Mouse (Mus musculus) Patski (cell line): Measurements from ENCODE around the gene Pitx3. TPM values are rescaled to one million over a fixed set of nuclear protein-coding genes. Genes with fewer than 3 reads are reported as not detected.
A peak's percentile ranks its signal among the peaks of the same experiment; 100 is the strongest.

Source experiments
- ATAC-seq: fragments of 100-300 bp; one replicate; pipeline ENCODE4 v1.8.0; 2021
- CTCF ChIA-PET: fragments of 350-600 bp; sonication (Branson Sonifier 250); formaldehyde crosslinking; loops from one replicate; lab custom pipeline; 2022; ENCODE audit warnings: inconsistent platforms; lab: Charles Lee
- POLR2A ChIA-PET: fragments of 350-600 bp; sonication (Branson Sonifier 250); formaldehyde crosslinking; loops from one replicate; lab custom pipeline; 2022; ENCODE audit warnings: antibody characterized with exemption, inconsistent platforms; lab: Charles Lee
- DNase-seq: peaks from one replicate; pipeline ENCODE4 v3.0.0-alpha.2; 2011; ENCODE audit warnings: low read depth, low spot score
- H3K27me3 ChIP-seq: fragments of 371-371 bp; one replicate; pipeline ENCODE4 v1.5.1; 2021
- CTCF ChIP-seq: fragments of 100-300 bp; IDR thresholded peaks from one replicate; pipeline ENCODE4 v1.5.1; 2021
- in situ Hi-C: fragments of 300-500 bp; cut with MboI; formaldehyde crosslinking; loops from 3 replicates; pipeline ENCODE4 v1.11.1; 2018; ENCODE audit warnings: low pct_unique_long_range_greater_than_20kb, mixed read lengths
- polyA plus RNA-seq: library from polyadenylated mRNA; unstranded; gene quantifications from one replicate; pipeline ENCODE4 v1.2.3, GENCODE M21; 2021

Pitx3 gene
- polyA plus RNA-seq, 1 experiment from 2014 or later = not detected

DNA sequence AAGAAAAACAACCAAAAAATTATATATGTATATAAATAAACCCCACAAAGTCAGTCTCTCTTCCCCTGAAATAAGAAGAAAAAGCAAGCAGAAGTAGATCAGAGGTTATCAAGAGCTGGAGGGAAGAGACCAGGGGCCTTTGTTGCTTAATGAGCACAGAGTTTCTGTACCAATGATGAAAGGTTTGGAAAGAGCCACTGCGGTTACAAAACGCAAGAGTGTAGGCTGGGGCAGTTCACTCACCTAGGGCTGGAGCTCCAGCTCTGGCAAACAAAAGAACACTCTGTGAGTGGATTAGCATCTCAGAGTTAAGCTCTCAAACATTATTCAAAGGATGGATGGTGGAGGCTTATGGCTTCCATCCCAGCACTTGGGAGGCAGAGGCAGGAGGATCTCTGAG, 37.9 kb downstream of the Pitx3 start:
- no peak for TF ChIP-seq CTCF
- ChIA-PET POLR2A (no interaction called here), CTCF (no interaction called here)
- H3K27me3 ChIP-seq = peaks cover 47% of the 10 kb centered on the region
- no peak for ATAC-seq
- in situ Hi-C loops = no loop called here
- DNase-seq = no peak

DNA sequence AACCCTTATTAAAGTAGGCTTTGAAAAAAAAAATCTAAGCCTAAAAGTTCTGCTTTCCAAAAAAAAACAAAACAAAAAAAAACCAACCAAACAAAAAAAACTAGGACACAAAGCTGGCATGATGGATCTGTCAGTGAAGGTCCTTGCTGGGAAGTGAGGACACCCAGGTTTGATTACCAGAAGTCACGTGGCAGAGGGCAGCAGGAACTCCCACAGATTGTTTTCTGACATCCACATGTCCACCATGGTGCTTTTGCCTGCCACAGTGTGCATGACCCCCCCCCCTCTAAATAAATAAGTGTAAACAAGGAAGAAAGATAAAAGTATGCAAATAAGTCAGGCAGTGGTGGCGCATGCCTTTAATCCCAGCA, 44.0 kb downstream of the Pitx3 start:
- CTCF ChIA-PET = no interaction called here
- no peak for ATAC-seq

DNA sequence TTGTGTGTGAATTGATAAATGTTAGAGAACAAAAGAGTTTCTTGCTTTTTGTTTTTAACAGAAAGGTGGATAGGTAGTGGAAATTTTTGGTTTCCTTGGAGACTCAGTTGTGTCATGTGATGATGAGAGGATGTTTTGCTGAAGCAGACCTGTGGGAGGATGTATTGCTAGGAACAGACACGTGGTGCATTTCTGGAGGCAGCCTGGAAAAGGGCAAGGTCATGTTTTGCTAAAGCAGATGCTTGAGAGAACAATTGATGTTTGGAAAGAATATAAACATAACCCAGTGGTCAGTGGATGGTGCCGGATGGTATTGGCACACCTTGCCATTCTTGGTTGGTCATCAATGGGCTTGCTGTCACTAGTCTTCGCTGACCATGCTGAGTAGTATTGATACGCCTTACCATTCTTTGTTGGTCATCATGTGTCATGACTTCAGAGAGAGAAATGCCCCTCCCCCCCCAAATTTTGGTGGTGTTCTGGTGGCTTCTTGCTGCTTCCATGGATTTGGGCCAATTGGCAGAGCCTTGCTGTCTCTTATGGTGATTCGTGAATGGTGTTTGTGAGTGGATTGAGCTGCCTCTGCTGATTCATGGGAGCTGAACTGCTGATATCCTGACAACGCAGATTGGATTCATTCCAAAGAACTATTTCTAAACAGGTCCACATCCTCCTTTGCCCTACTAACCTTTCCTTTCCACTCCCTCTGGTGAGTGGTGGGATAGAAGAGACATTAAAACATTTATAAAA, 44.5 kb downstream of the Pitx3 start:
- DNase-seq (no peak), ATAC-seq (no peak)
- in situ Hi-C loops = no loop called here
- POLR2A ChIA-PET = no interaction called here
- CTCF ChIA-PET = no interaction called here
- TF ChIP-seq CTCF = no peak
- peaks cover 60% of the 10 kb centered on the region for H3K27me3 ChIP-seq

More for the DNA sequence above, 44.0 kb downstream of the Pitx3 start:
- no peak for DNase-seq
- H3K27me3 ChIP-seq = peaks cover 55% of the 10 kb centered on the region
- no peak for TF ChIP-seq CTCF
- POLR2A ChIA-PET = no interaction called here
- in situ Hi-C loops = no loop called here

DNA sequence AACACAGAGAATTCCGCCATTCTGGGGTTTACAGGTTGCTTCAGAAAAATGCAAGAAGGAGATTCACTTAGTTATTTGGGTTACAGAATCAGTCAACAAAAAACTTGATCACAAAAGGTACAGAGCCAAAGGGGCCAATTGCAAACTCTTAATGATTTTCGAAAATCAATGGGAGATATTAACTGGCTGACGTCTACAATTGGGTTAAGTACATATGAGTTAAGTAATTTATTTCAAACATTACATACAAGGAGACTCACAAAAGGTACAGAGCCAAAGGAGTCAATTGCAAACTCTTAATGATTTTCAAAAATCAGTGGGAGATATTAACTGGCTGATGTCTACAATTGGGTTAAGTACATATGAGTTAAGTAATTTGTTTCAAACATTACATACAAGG, 48.6 kb downstream of the Pitx3 start:
- POLR2A ChIA-PET = no interaction called here
- DNase-seq (no peak), ATAC-seq (no peak)
- in situ Hi-C loops = no loop called here
- H3K27me3 ChIP-seq = peaks cover 55% of the 10 kb centered on the region
- CTCF ChIA-PET = interaction anchor here (1.5 kb wide), 1 partner anchor 36 kb away, joined by 4 read pairs; no protein-coding TSS in a partner anchor
- no peak for TF ChIP-seq CTCF

DNA sequence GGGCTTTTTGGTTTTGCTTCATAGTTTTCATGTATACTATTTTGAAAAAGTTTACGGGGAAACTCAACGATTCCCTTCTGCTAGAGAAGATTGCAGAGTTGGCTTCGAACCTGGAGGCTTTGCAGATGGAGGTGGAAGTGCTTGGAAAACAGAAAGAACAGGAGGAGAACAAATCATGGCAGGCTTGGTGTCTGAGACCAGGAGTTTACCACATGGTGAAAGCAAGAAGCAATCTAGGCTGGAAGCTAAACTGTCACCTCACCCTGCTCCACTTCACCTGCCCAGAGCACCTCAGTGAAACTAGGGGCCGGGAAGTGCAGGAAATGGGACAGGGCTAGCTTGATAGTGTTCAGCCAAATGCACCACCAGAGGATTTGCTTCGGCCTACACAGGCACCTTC, 51.7 kb downstream of the Pitx3 start:
- POLR2A ChIA-PET = no interaction called here
- TF ChIP-seq CTCF = no peak
- CTCF ChIA-PET = interaction anchor here (1.5 kb wide), 2 partner anchors 11 to 50 kb away, joined by 3 to 7 read pairs; no protein-coding TSS in a partner anchor
- peaks cover 58% of the 10 kb centered on the region for H3K27me3 ChIP-seq
- DNase-seq (no peak), ATAC-seq (no peak)
- in situ Hi-C loops = no loop called here

DNA sequence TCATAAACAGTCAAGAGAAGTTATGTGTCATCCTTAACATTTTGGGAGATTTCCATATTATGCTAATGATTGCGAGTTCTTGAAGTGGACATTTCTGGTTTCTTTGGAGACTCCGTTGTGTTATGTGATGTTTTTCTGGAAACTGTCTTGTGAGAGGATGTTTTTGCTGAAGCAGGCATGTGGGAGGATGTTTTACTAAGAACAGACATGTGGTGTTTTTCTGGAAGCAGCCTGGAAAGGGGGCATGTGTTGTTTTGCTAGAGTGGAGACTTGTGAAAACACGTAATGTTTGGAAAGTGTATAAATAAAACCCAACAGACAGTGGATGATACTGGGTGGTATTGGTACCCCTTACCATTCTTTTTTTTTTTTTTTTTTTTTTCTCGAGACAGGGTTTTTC, 52.8 kb downstream of the Pitx3 start:
- TF ChIP-seq CTCF = no peak

DNA sequence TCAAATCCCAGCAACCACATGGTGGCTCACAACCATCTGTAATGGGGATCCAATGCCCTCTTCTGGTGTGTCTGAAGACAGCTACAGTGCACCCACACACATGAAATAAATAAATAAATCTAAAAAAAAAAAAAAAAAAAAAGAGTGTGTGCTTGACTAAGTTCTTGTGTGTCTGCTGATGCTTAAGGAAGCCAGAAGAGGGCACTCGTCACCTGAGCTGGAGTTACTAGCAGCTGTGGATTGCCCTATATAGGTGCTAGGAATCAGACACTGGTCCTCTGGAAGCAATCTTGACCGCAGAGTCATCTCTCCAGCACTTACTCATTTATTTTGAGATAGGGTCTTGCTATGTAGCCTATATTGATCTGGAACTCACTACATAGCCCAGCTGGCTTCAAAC, 54.0 kb downstream of the Pitx3 start:
- TF ChIP-seq CTCF = no peak
- DNase-seq (no peak), ATAC-seq (no peak)
- CTCF ChIA-PET = interaction anchor here (1.1 kb wide), 1 partner anchor 14 kb away, joined by 3 read pairs; no protein-coding TSS in a partner anchor
- POLR2A ChIA-PET = no interaction called here
- peaks cover 38% of the 10 kb centered on the region for H3K27me3 ChIP-seq
- in situ Hi-C loops = no loop called here

More for the DNA sequence above, 52.8 kb downstream of the Pitx3 start:
- DNase-seq = no peak
- ChIA-PET CTCF (no interaction called here), POLR2A (no interaction called here)
- in situ Hi-C loops = no loop called here
- H3K27me3 ChIP-seq = peaks cover 48% of the 10 kb centered on the region
- ATAC-seq = no peak

DNA sequence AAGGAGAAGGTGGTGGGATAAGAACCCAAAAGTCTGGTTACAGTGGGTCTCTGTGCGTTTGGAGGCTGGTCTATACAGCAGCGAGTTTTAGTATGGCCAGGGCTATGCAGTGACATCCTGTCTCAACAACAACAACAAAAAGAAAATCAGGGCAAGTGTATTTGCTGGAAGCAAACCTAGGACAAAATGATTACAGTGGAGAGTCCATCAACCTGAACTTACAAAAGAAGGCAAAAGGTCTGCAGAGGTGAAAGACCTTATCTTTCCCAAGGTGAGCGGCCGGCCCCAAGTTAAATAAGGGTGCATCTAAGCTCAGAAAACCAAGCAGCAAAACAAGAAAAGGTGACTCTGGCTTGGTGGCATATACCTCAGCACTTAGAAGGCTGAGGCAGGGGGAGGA, 56.5 kb downstream of the Pitx3 start:
- in situ Hi-C loops = no loop called here
- POLR2A ChIA-PET = no interaction called here
- no peak for ATAC-seq
- H3K27me3 ChIP-seq = peaks cover 14% of the 10 kb centered on the region
- DNase-seq = no peak
- CTCF ChIA-PET = no interaction called here
- no peak for TF ChIP-seq CTCF

DNA sequence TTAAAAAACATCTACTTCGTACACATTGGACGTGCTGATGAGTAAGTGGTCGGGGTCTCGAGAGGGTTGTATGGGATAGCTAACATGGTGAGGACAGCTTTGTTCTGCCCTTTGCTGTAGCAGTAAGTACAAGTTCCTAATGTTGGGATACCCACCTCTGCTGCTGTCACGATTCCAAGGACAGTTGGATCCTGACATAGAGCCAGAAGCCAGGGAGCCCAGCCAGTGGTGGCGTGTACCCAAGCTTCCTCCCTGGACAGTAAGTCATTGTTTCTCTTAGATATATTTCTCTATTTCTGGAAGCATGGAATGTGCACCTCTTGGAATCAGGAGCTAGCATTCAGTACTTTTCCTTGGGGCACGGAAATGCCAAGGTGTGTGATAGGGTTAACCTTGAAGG, 60.3 kb downstream of the Pitx3 start:
- DNase-seq (no peak), ATAC-seq (no peak)
- ChIA-PET CTCF (interaction anchor here (1.0 kb wide), 1 partner anchor 161 kb away, joined by 3 read pairs; no protein-coding TSS in a partner anchor), POLR2A (interaction anchor here (0.7 kb wide), 1 partner anchor 32 kb away, joined by 3 read pairs; no protein-coding TSS in a partner anchor)
- no peak for TF ChIP-seq CTCF
- in situ Hi-C loops = no loop called here
- peaks cover 3% of the 10 kb centered on the region for H3K27me3 ChIP-seq

DNA sequence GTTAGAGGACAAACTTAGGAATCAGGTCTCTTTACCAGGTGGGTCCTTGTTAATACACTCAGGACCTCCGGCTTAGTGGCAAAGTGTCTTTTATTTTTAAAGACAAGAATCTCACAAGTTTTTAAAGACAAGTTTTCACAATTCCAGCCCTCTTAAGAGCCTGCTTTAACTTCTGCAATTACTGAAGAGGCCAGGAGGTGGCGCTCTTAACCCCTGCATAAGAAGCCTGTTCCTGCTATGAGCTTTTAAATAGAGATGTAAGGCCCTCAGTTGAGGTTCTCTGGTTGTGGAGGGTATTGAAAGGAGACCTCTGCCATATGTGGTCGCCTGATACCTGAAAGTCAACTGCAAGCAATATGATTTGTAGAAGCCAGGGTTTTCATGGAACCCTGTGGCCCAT, 61.8 kb downstream of the Pitx3 start:
- no peaks in the 10 kb centered on the region for H3K27me3 ChIP-seq
- peak; percentile 15 for DNase-seq
- POLR2A ChIA-PET = interaction anchor here (0.6 kb wide), 1 partner anchor 256 kb away, joined by 5 read pairs; no protein-coding TSS in a partner anchor
- CTCF ChIA-PET = interaction anchor here (0.7 to 2.3 kb wide), 8 partner anchors 10 to 211 kb away, joined by 3 to 7 read pairs (median 4); partner anchors contain the start of gene Ldb1
- in situ Hi-C loops = no loop called here
- no peak for ATAC-seq
- TF ChIP-seq CTCF = peak; percentile 90

Other genes with a start within 250 kb of the Pitx3 start
- gene Armh3, start 149.8 kb downstream of the Pitx3 start, polyA plus RNA-seq = 18.4 TPM
- gene Hps6, start 144.8 kb downstream of the Pitx3 start, polyA plus RNA-seq = 15.6 TPM
- 33.2 TPM for gene Pprc1, start 103.4 kb downstream of the Pitx3 start, polyA plus RNA-seq
- gene Ldb1, start 103.1 kb downstream of the Pitx3 start, polyA plus RNA-seq = 169 TPM
- 66.3 TPM for gene Nolc1, start 72.5 kb downstream of the Pitx3 start, polyA plus RNA-seq
- gene Elovl3, start 16.4 kb downstream of the Pitx3 start, polyA plus RNA-seq = not detected
- gene Gbf1, start 4.2 kb upstream of the Pitx3 start, polyA plus RNA-seq = 55.0 TPM
- gene Nfkb2, start 156.0 kb upstream of the Pitx3 start, polyA plus RNA-seq = 48.2 TPM
- 11.9 TPM for gene Psd, start 178.8 kb upstream of the Pitx3 start, polyA plus RNA-seq
- gene Fbxl15, start 179.9 kb upstream of the Pitx3 start, polyA plus RNA-seq = 13.9 TPM
- gene Cuedc2, start 190.4 kb upstream of the Pitx3 start, polyA plus RNA-seq = 264 TPM
- 11.7 TPM for gene Mfsd13a, start 192.8 kb upstream of the Pitx3 start, polyA plus RNA-seq
- gene 2310034G01Rik, start 202.0 kb upstream of the Pitx3 start, polyA plus RNA-seq = 0.42 TPM
- 159 TPM for gene Actr1a, start 247.4 kb upstream of the Pitx3 start, polyA plus RNA-seq
- 35.2 TPM for gene Sufu, start 248.6 kb upstream of the Pitx3 start, polyA plus RNA-seq